Mouse (Mus musculus) small intestine, adult 2 months (tissue): ENCODE results near the gene Fndc3b. TPM values are rescaled to one million over a fixed set of nuclear protein-coding genes. Genes with fewer than 3 reads are reported as not detected.
A peak's percentile ranks its signal among the peaks of the same experiment; 100 is the strongest.

ENCODE experiments used
- H3K27ac ChIP-seq: fragments of 200-500 bp; 2 replicates; pipeline ENCODE4 v1.5.1; 2012; ENCODE audit warnings: low read depth, low read length, control low read depth, inconsistent platforms; ENCODE audit not compliant: insufficient read depth
- H3K27me3 ChIP-seq: fragments of 200-500 bp; 2 replicates; pipeline ENCODE4 v1.6.1; 2012; ENCODE audit warnings: mild to moderate bottlenecking, moderate library complexity, low read length, inconsistent platforms; ENCODE audit not compliant: control insufficient read depth, insufficient read depth
- H3K36me3 ChIP-seq: fragments of 200-500 bp; 2 replicates; pipeline ENCODE4 v1.6.1; 2012; ENCODE audit warnings: mild to moderate bottlenecking, low read length, control low read depth, inconsistent platforms; ENCODE audit not compliant: control insufficient read depth, insufficient read depth
- H3K4me1 ChIP-seq: fragments of 200-500 bp; 2 replicates; pipeline ENCODE4 v1.6.1; 2012; ENCODE audit warnings: low read length, inconsistent platforms, mixed read lengths; ENCODE audit not compliant: control insufficient read depth, insufficient read depth, insufficient read length
- H3K4me3 ChIP-seq: fragments of 200-500 bp; 2 replicates; pipeline ENCODE4 v1.5.1; 2012; ENCODE audit warnings: low read depth, mild to moderate bottlenecking, control low read depth, inconsistent platforms, low read length, moderate library complexity
- CTCF ChIP-seq: fragments of 200-500 bp; IDR thresholded peaks from 2 replicates; pipeline ENCODE4 v1.5.1; 2012; ENCODE audit warnings: low read depth, mild to moderate bottlenecking, control low read depth, inconsistent platforms, low read length, moderate library complexity, mixed read lengths; ENCODE audit not compliant: insufficient replicate concordance, insufficient read length; ENCODE audit errors: extremely low read depth
- POLR2A ChIP-seq: fragments of 200-500 bp; IDR thresholded peaks from 2 replicates; pipeline ENCODE4 v1.6.1; 2012; ENCODE audit warnings: low read depth, mild to moderate bottlenecking, control low read depth, inconsistent platforms, low read length, moderate library complexity
- WGBS: fragments of 180-500 bp; shearing (Covaris S2); methylation state at CpG from one replicate; pipeline ENCODE4 v1.1.7; 2018; 5-methylcytosine and 5-hydroxymethylcytosine counted together
- polyA plus RNA-seq: library from polyadenylated mRNA; depleted of rRNA; stranded (reverse); fragments of >200 nt; gene quantifications from 2 replicates; pipeline ENCODE4 v1.2.3, GENCODE M21; 2012

Fndc3b gene
- polyA plus RNA-seq, 1 experiment, result 6.2 TPM

GRCm38 (mm10) chr3:27709096-27709905, 1.8 kb downstream of the Fndc3b start:
- Histone ChIP-seq H3K36me3 (no peaks in the 10 kb centered on the region), H3K27me3 (no peaks in the 10 kb centered on the region), H3K4me3 (peak overlapping the region; percentile 97), H3K4me1 (peaks cover 12% of the 10 kb centered on the region), H3K27ac (peak overlapping the region; percentile 14; the same call in 1 of the 2 replicates)
- WGBS, result 10% methylated on average over 22 of the region's 22 CpGs
- no peak for TF ChIP-seq POLR2A
- TF ChIP-seq CTCF, result no peak

DNA sequence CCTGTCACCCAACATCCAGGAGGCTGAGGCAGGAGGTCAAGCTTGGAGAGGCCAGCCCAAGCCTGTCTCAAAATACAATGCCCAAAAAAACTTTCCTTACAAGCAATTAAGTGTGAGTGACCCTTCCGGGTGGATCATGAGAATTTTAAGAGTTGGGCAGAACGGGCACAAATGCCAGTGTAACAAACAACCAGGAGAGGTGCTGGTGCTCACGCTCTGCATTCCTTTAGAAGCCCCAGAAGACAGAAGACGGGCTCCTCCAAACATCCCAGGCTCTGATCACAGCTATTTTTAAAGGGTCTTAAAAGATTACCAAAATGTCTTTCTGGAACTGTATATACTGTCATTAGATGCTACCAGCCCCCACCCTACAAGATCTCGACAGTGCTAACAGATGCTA, 2.5 kb downstream of the Fndc3b start:
- H3K27me3 ChIP-seq, result no peaks in the 10 kb centered on the region
- peaks cover 12% of the 10 kb centered on the region for H3K4me1 ChIP-seq
- H3K36me3 ChIP-seq, result no peaks in the 10 kb centered on the region
- no peak overlapping the region for H3K4me3 ChIP-seq
- TF ChIP-seq CTCF (no peak), POLR2A (no peak)
- no peak overlapping the region for H3K27ac ChIP-seq
- 21% methylated on average over 5 of the region's 5 CpGs for WGBS

GRCm38 (mm10) chr3:27705761-27706160, 5.3 kb downstream of the Fndc3b start:
- WGBS, result 51% methylated on average over 6 of the region's 6 CpGs

GRCm38 (mm10) chr3:27705056-27705455, 6.1 kb downstream of the Fndc3b start:
- TF ChIP-seq CTCF, result no peak
- no peak for TF ChIP-seq POLR2A
- Histone ChIP-seq H3K4me1 (peaks cover 12% of the 10 kb centered on the region), H3K36me3 (no peaks in the 10 kb centered on the region), H3K4me3 (no peak overlapping the region), H3K27me3 (no peaks in the 10 kb centered on the region), H3K27ac (no peak overlapping the region)
- WGBS, result 41% methylated on average over 4 of the region's 4 CpGs

More at GRCm38 (mm10) chr3:27705761-27706160, 5.3 kb downstream of the Fndc3b start:
- TF ChIP-seq CTCF (no peak), POLR2A (no peak)
- Histone ChIP-seq H3K36me3 (no peaks in the 10 kb centered on the region), H3K4me1 (peaks cover 12% of the 10 kb centered on the region), H3K27ac (no peak overlapping the region), H3K4me3 (no peak overlapping the region), H3K27me3 (no peaks in the 10 kb centered on the region)

GRCm38 (mm10) chr3:27704641-27705040, 6.5 kb downstream of the Fndc3b start:
- Histone ChIP-seq H3K4me3 (no peak overlapping the region), H3K27me3 (no peaks in the 10 kb centered on the region), H3K36me3 (no peaks in the 10 kb centered on the region), H3K4me1 (peaks cover 12% of the 10 kb centered on the region), H3K27ac (no peak overlapping the region)
- WGBS, result 72% methylated on average over 9 of the region's 9 CpGs
- no peak for TF ChIP-seq CTCF
- TF ChIP-seq POLR2A, result no peak

- no peaks in the 10 kb centered on the region for H3K27me3 ChIP-seq
- TF ChIP-seq POLR2A (no peak), CTCF (no peak)
- H3K27ac ChIP-seq, result no peak overlapping the region
- 90% methylated on average over 8 of the region's 8 CpGs for WGBS
- no peaks in the 10 kb centered on the region for H3K36me3 ChIP-seq
- peaks cover 10% of the 10 kb centered on the region for H3K4me1 ChIP-seq
- H3K4me3 ChIP-seq, result no peak overlapping the region
Measured at GRCm38 (mm10) chr3:27703531-27703930, 7.6 kb downstream of the Fndc3b start.

DNA sequence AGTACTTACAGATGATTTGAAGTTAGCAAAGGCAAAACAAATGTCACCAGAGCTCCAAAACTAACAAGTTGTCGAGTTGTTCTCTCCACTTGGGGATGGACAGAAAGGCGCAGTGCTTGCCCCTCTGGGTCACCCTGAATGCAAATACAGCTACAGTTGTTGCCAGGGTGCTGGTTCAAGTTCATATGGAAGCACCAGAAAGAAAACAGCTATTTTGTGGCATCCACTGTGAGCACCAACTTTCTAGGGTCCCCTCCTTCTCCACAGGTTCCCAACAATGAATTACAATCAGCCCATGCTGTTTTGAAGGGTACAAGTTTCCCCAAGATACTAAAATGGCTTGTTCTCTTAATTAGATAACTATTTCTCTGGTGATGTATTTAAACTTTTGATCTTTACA, 8.0 kb downstream of the Fndc3b start:
- H3K4me3 ChIP-seq, result no peak overlapping the region
- peaks cover 9% of the 10 kb centered on the region for H3K4me1 ChIP-seq
- TF ChIP-seq POLR2A (no peak), CTCF (no peak)
- 95% methylated on average over 2 of the region's 2 CpGs for WGBS
- H3K27ac ChIP-seq, result no peak overlapping the region
- no peaks in the 10 kb centered on the region for H3K36me3 ChIP-seq
- no peaks in the 10 kb centered on the region for H3K27me3 ChIP-seq
